Mouse (Mus musculus) spleen, adult 2 months (tissue): Measurements from ENCODE around the gene Fndc3b. TPM values are rescaled to one million over a fixed set of nuclear protein-coding genes. Genes with fewer than 3 reads are reported as not detected.
"Not testable (repeated sequence)": the region's sequence is repeated elsewhere in the genome, so short reads cannot be mapped to it uniquely, and the experiment has no call there.

Experiments
- DNase-seq, 2 experiments: peaks; one replicate each; pipeline versions ENCODE4 v3.0.0 to v3.0.0-alpha.2; 2012 to 2021; ENCODE audit warnings: low spot score in 2 of 2, low read depth in 1 of 2
- H3K27ac ChIP-seq: fragments of 200-500 bp; 2 replicates; pipeline ENCODE4 v1.5.1; 2012; ENCODE audit warnings: low read length, inconsistent platforms; ENCODE audit not compliant: insufficient read depth
- H3K27me3 ChIP-seq: fragments of 200-500 bp; 2 replicates; pipeline ENCODE4 v1.6.1; 2012; ENCODE audit warnings: mild to moderate bottlenecking, moderate library complexity, low read length, inconsistent platforms; ENCODE audit not compliant: control insufficient read depth, insufficient read depth
- H3K36me3 ChIP-seq: fragments of 200-500 bp; 2 replicates; pipeline ENCODE4 v1.6.1; 2012; ENCODE audit warnings: mild to moderate bottlenecking, low read length, inconsistent platforms; ENCODE audit not compliant: control insufficient read depth, insufficient read depth
- H3K4me1 ChIP-seq: fragments of 200-500 bp; 2 replicates; pipeline ENCODE4 v1.6.1; 2011; ENCODE audit warnings: inconsistent platforms; ENCODE audit not compliant: control insufficient read depth, insufficient read depth, insufficient read length
- H3K4me3 ChIP-seq: fragments of 200-500 bp; 2 replicates; pipeline ENCODE4 v1.5.1; 2011; ENCODE audit warnings: mild to moderate bottlenecking, inconsistent platforms; ENCODE audit not compliant: insufficient read depth, insufficient read length; ENCODE audit errors: extremely low read depth
- CTCF ChIP-seq: fragments of 200-500 bp; IDR thresholded peaks from 2 replicates; pipeline ENCODE4 v1.5.1; 2011; ENCODE audit warnings: mild to moderate bottlenecking, inconsistent platforms; ENCODE audit not compliant: insufficient read depth, insufficient read length, insufficient replicate concordance; ENCODE audit errors: extremely low read depth
- POLR2A ChIP-seq: fragments of 200-500 bp; IDR thresholded peaks from 2 replicates; pipeline ENCODE4 v1.6.1; 2011; ENCODE audit warnings: low read depth, low read length, inconsistent platforms
- WGBS: fragments of 180-500 bp; shearing (Covaris S2); methylation state at CpG from one replicate; pipeline ENCODE4 v1.1.7; 2018; 5-methylcytosine and 5-hydroxymethylcytosine counted together
- polyA plus RNA-seq: library from polyadenylated mRNA; depleted of rRNA; stranded (reverse); fragments of >200 nt; gene quantifications from 2 replicates; pipeline ENCODE4 v1.2.3, GENCODE M21; 2012

Gene Fndc3b
- polyA plus RNA-seq, 1 experiment: 3.8 TPM

GRCm38 (mm10) chr3:27416786-27417185 is 294.3 kb downstream of the Fndc3b start:
- no peak overlapping the region for H3K4me3 ChIP-seq
- H3K36me3 ChIP-seq: no peaks in the 10 kb centered on the region
- DNase-seq: no peak
- 94% methylated on average over 10 of the region's 10 CpGs for WGBS
- no peak overlapping the region for H3K27ac ChIP-seq
- TF ChIP-seq POLR2A: no peak
- TF ChIP-seq CTCF: no peak
- H3K27me3 ChIP-seq: no peaks in the 10 kb centered on the region
- no peaks in the 10 kb centered on the region for H3K4me1 ChIP-seq

GRCm38 (mm10) chr3:27413566-27413965 is 297.5 kb downstream of the Fndc3b start:
- Histone ChIP-seq H3K4me3 (no peak overlapping the region), H3K36me3 (no peaks in the 10 kb centered on the region), H3K27ac (no peak overlapping the region), H3K4me1 (no peaks in the 10 kb centered on the region), H3K27me3 (no peaks in the 10 kb centered on the region)
- DNase-seq: no peak
- WGBS: 85% methylated on average over 3 of the region's 3 CpGs
- no peak for TF ChIP-seq POLR2A
- no peak for TF ChIP-seq CTCF

GRCm38 (mm10) chr3:27411286-27411685 is 299.8 kb downstream of the Fndc3b start:
- H3K4me3 ChIP-seq: no peak overlapping the region
- no peak overlapping the region for H3K27ac ChIP-seq
- no peaks in the 10 kb centered on the region for H3K4me1 ChIP-seq
- no peaks in the 10 kb centered on the region for H3K36me3 ChIP-seq
- no peak for DNase-seq
- WGBS: 88% methylated on average over 2 of the region's 2 CpGs
- no peaks in the 10 kb centered on the region for H3K27me3 ChIP-seq
- no peak for TF ChIP-seq CTCF
- TF ChIP-seq POLR2A: no peak

GRCm38 (mm10) chr3:27408564-27408963 is 302.5 kb downstream of the Fndc3b start:
- WGBS: 62% methylated on average over 2 of the region's 2 CpGs
- no peak for DNase-seq
- Histone ChIP-seq H3K4me1 (no peaks in the 10 kb centered on the region), H3K4me3 (no peak overlapping the region), H3K36me3 (no peaks in the 10 kb centered on the region), H3K27me3 (no peaks in the 10 kb centered on the region), H3K27ac (no peak overlapping the region)
- TF ChIP-seq CTCF (no peak), POLR2A (no peak)

- Histone ChIP-seq H3K27ac (no peak overlapping the region), H3K36me3 (no peaks in the 10 kb centered on the region), H3K4me1 (no peaks in the 10 kb centered on the region), H3K27me3 (no peaks in the 10 kb centered on the region), H3K4me3 (no peak overlapping the region)
- 86% methylated on average over 3 of the region's 3 CpGs for WGBS
- TF ChIP-seq CTCF (no peak), POLR2A (no peak)
- no peak for DNase-seq
These were observed 304.7 kb downstream of the Fndc3b start for GRCm38 (mm10) chr3:27406440-27406839.

- not testable (repeated sequence) for H3K27ac ChIP-seq, H3K4me1 ChIP-seq, DNase-seq, H3K4me3 ChIP-seq, H3K36me3 ChIP-seq, H3K27me3 ChIP-seq
- 91% methylated on average over 3 of the region's 3 CpGs for WGBS
These were observed 310.1 kb downstream of the Fndc3b start for GRCm38 (mm10) chr3:27400996-27401395.

GRCm38 (mm10) chr3:27389923-27390322 is 321.2 kb downstream of the Fndc3b start:
- 73% methylated on average over 1 of the region's 1 CpGs for WGBS
- no peaks in the 10 kb centered on the region for H3K36me3 ChIP-seq
- H3K27ac ChIP-seq: no peak overlapping the region
- TF ChIP-seq POLR2A: no peak
- no peak for TF ChIP-seq CTCF
- DNase-seq: no peak
- H3K4me3 ChIP-seq: no peak overlapping the region
- no peaks in the 10 kb centered on the region for H3K4me1 ChIP-seq
- H3K27me3 ChIP-seq: no peaks in the 10 kb centered on the region
